Mouse (Mus musculus) ES-E14 (cell line): ENCODE results near the gene Fga. TPM values are rescaled to one million over a fixed set of nuclear protein-coding genes. Genes with fewer than 3 reads are reported as not detected.

ENCODE experiments used
- DNase-seq: peaks from one replicate; pipeline ENCODE4 v3.0.0-alpha.2; 2013; ENCODE audit warnings: low read depth, low spot score
- H3K27ac ChIP-seq: 2 replicates; pipeline ENCODE4 v1.5.1; 2012; ENCODE audit warnings: low read depth, mild to moderate bottlenecking, low read length, moderate library complexity, mixed read lengths; ENCODE audit not compliant: poor library complexity, insufficient read depth, severe bottlenecking
- H3K36me3 ChIP-seq: 2 replicates; pipeline ENCODE4 v1.6.1; 2012; ENCODE audit warnings: mild to moderate bottlenecking, low read length, moderate library complexity, mixed read lengths; ENCODE audit not compliant: control insufficient read depth, poor library complexity, insufficient read depth, severe bottlenecking
- H3K4me1 ChIP-seq, 2 experiments: fragments of 150-350 bp in 1 of 2; sonication (generic) in 1 of 2; 2 replicates each; pipeline ENCODE4 v1.6.1; 2012; ENCODE audit warnings: low read length in 2 of 2, mild to moderate bottlenecking in 1 of 2, mixed read lengths in 1 of 2; ENCODE audit not compliant: control insufficient read depth in 2 of 2, insufficient read depth in 2 of 2, poor library complexity in 1 of 2
- H3K4me3 ChIP-seq, 2 experiments: fragments of 150-350 bp in 1 of 2; sonication (generic) in 1 of 2; 2 replicates each; pipeline ENCODE4 v1.5.1; 2012; ENCODE audit warnings: low read length in 2 of 2, low read depth in 1 of 2, mild to moderate bottlenecking in 1 of 2, mixed read lengths in 1 of 2; ENCODE audit not compliant: insufficient read depth in 1 of 2, poor library complexity in 1 of 2, severe bottlenecking in 1 of 2
- H3K9ac ChIP-seq: 2 replicates; pipeline ENCODE4 v1.6.1; 2012; ENCODE audit warnings: low read depth, mild to moderate bottlenecking, low read length, mixed read lengths; ENCODE audit not compliant: poor library complexity, insufficient read depth, severe bottlenecking
- H3K9me3 ChIP-seq: fragments of 150-350 bp; sonication (generic); 2 replicates; pipeline ENCODE4 v1.6.1; 2012; ENCODE audit warnings: low read depth, mild to moderate bottlenecking, low read length; ENCODE audit not compliant: control insufficient read depth, insufficient read depth
- CHD2 ChIP-seq: IDR thresholded peaks from 2 replicates; pipeline ENCODE4 v1.6.1; 2014; ENCODE audit warnings: mild to moderate bottlenecking, low read depth, low read length, inconsistent platforms
- HCFC1 ChIP-seq: IDR thresholded peaks from 2 replicates; pipeline ENCODE4 v1.6.1; 2012; ENCODE audit warnings: low read length, inconsistent platforms, borderline replicate concordance; ENCODE audit not compliant: insufficient read depth
- MAFK ChIP-seq: IDR thresholded peaks from 2 replicates; pipeline ENCODE4 v1.6.1; 2014; ENCODE audit warnings: mild to moderate bottlenecking, low read depth, low read length, inconsistent platforms; ENCODE audit not compliant: insufficient read depth
- ZC3H11A ChIP-seq: IDR thresholded peaks from 2 replicates; pipeline ENCODE4 v1.6.1; 2012; ENCODE audit warnings: low read depth, mild to moderate bottlenecking, inconsistent platforms, low read length, borderline replicate concordance
- ZNF384 ChIP-seq: IDR thresholded peaks from 2 replicates; pipeline ENCODE4 v1.6.1; 2012; ENCODE audit warnings: low read depth, low read length, inconsistent platforms
- in situ Hi-C, 2 experiments: fragments of 600-800 bp; cut with MboI; formaldehyde crosslinking; loops; one replicate each; pipeline ENCODE4 v1.15.1; 2025; ENCODE audit warnings: low sequenced_read_pairs in 2 of 2, inconsistent platforms in 1 of 2; ENCODE audit not compliant: unreplicated experiment in 2 of 2
- total RNA-seq: library from RNA; depleted of rRNA; stranded (reverse); fragments of 300-350 nt; gene quantifications from 2 replicates; pipeline ENCODE4 v1.2.3, GENCODE M21; 2012

Fga gene
- total RNA-seq, 1 experiment: not detected

- peaks cover 1 to 4% of the 10 kb centered on the region in 2 experiments; a peak in 2 of 4 replicates for H3K4me1 ChIP-seq
- H3K9me3 ChIP-seq: no peaks in the 10 kb centered on the region
- DNase-seq: no peak
- TF ChIP-seq ZC3H11A (no peak), ZNF384 (no peak), HCFC1 (no peak), MAFK (no peak), CHD2 (no peak)
- H3K4me3 ChIP-seq: no peak overlapping the region
- no peak overlapping the region for H3K27ac ChIP-seq
- in situ Hi-C loops: no loop called here
- H3K36me3 ChIP-seq: no peaks in the 10 kb centered on the region
- no peak overlapping the region for H3K9ac ChIP-seq
Observed at GRCm38 (mm10) chr3:82992956-82993355, 32.9 kb upstream of the Fga start.

- no peaks in the 10 kb centered on the region for H3K36me3 ChIP-seq
- H3K4me3 ChIP-seq: peak overlapping the region; percentile 42 to 62; a peak in 3 of 4 replicates
- DNase-seq: no peak
- no peaks in the 10 kb centered on the region for H3K9me3 ChIP-seq
- peaks cover 1 to 4% of the 10 kb centered on the region in 2 experiments; a peak in 2 of 4 replicates for H3K4me1 ChIP-seq
- H3K9ac ChIP-seq: peak overlapping the region; percentile 54
- TF ChIP-seq HCFC1 (no peak), CHD2 (no peak), MAFK (no peak)
- in situ Hi-C loops: no loop called here
- H3K27ac ChIP-seq: no peak overlapping the region
Observed at GRCm38 (mm10) chr3:82995368-82995767, 30.5 kb upstream of the Fga start.

- H3K36me3 ChIP-seq: no peaks in the 10 kb centered on the region
- H3K4me1 ChIP-seq: peaks cover 1 to 4% of the 10 kb centered on the region in 2 experiments; a peak in 2 of 4 replicates
- in situ Hi-C loops: no loop called here
- no peak overlapping the region for H3K4me3 ChIP-seq
- no peaks in the 10 kb centered on the region for H3K9me3 ChIP-seq
- TF ChIP-seq MAFK: no peak
- H3K9ac ChIP-seq: no peak overlapping the region
- no peak for DNase-seq
- no peak overlapping the region for H3K27ac ChIP-seq
Observed at GRCm38 (mm10) chr3:82996656-82997055, 29.2 kb upstream of the Fga start.

- H3K4me1 ChIP-seq: peaks cover 1 to 4% of the 10 kb centered on the region in 2 experiments; a peak in 2 of 4 replicates
- H3K27ac ChIP-seq: no peak overlapping the region
- H3K9ac ChIP-seq: no peak overlapping the region
- in situ Hi-C loops: no loop called here
- DNase-seq: no peak
- no peaks in the 10 kb centered on the region for H3K36me3 ChIP-seq
- no peaks in the 10 kb centered on the region for H3K9me3 ChIP-seq
- H3K4me3 ChIP-seq: no peak overlapping the region
- TF ChIP-seq ZNF384 (no peak), HCFC1 (no peak), ZC3H11A (peak; percentile 4; the same call in 1 of the 2 replicates)
Observed at GRCm38 (mm10) chr3:82998772-82999463, 27.0 kb upstream of the Fga start.

GRCm38 (mm10) chr3:82999995-83000394 lies 25.9 kb upstream of the Fga start:
- in situ Hi-C loops: no loop called here
- TF ChIP-seq ZC3H11A: no peak
- no peak overlapping the region for H3K27ac ChIP-seq

More at GRCm38 (mm10) chr3:82999995-83000394, 25.9 kb upstream of the Fga start:
- H3K9ac ChIP-seq: no peak overlapping the region
- H3K36me3 ChIP-seq: no peaks in the 10 kb centered on the region
- H3K4me3 ChIP-seq: no peak overlapping the region
- DNase-seq: no peak
- H3K4me1 ChIP-seq: peaks cover 0 to 3% of the 10 kb centered on the region in 2 experiments; a peak in 1 of 4 replicates
- no peaks in the 10 kb centered on the region for H3K9me3 ChIP-seq
